Mouse (Mus musculus) CH12.LX (cell line): ENCODE results near the gene Krtap24-1. TPM values are rescaled to one million over a fixed set of nuclear protein-coding genes. Genes with fewer than 3 reads are reported as not detected.

ENCODE experiments used
- DNase-seq: peaks from one replicate; pipeline ENCODE4 v3.0.0-alpha.2; 2013; ENCODE audit errors: extremely low read depth
- H3K27ac ChIP-seq: 2 replicates; pipeline ENCODE4 v1.5.1; 2012; ENCODE audit warnings: low read depth, mild to moderate bottlenecking, control low read depth, moderate library complexity; ENCODE audit not compliant: insufficient read depth
- H3K27me3 ChIP-seq: replicated peaks from 2 replicates; pipeline ENCODE3; 2012; ENCODE audit warnings: inconsistent platforms
- H3K36me3 ChIP-seq, 2 experiments: replicated peaks in 1 of 2; 2 replicates each; pipeline versions ENCODE3 to v1.6.1; 2012; ENCODE audit warnings: inconsistent platforms in 1 of 2, low read length in 1 of 2, mild to moderate bottlenecking in 1 of 2, mixed read lengths in 1 of 2, moderate library complexity in 1 of 2; ENCODE audit not compliant: control insufficient read depth in 1 of 2, insufficient read depth in 1 of 2
- H3K4me1 ChIP-seq, 2 experiments: 2 replicates each; pipeline ENCODE4 v1.6.1; 2012; ENCODE audit warnings: inconsistent platforms in 1 of 2, moderate library complexity in 1 of 2; ENCODE audit not compliant: insufficient read depth in 2 of 2, control insufficient read depth in 1 of 2
- H3K4me2 ChIP-seq: 2 replicates; pipeline ENCODE4 v1.6.1; 2012; ENCODE audit warnings: low read depth, mild to moderate bottlenecking, control low read depth; ENCODE audit not compliant: poor library complexity, insufficient read depth, severe bottlenecking
- H3K4me3 ChIP-seq, 3 experiments: fragments of 150-350 bp in 1 of 3; sonication (generic) in 1 of 3; replicated peaks in 1 of 3; 2 replicates each; pipeline versions ENCODE3 to v1.5.1; 2011 to 2012; ENCODE audit warnings: low read depth in 2 of 3, low read length in 2 of 3, mild to moderate bottlenecking in 2 of 3, moderate library complexity in 2 of 3, control low read depth in 1 of 3, improper control_type of control experiment in 1 of 3, inconsistent platforms in 1 of 3, mixed read lengths in 1 of 3; ENCODE audit not compliant: poor library complexity in 1 of 3
- H3K79me2 ChIP-seq: replicated peaks from 2 replicates; pipeline ENCODE4 v1.6.1; 2012; ENCODE audit warnings: mild to moderate bottlenecking, moderate library complexity; ENCODE audit not compliant: control insufficient read depth, poor library complexity, insufficient read depth, severe bottlenecking; ENCODE audit errors: extremely low read depth
- H3K9ac ChIP-seq: 2 replicates; pipeline ENCODE4 v1.6.1; 2012; ENCODE audit warnings: low read depth, mild to moderate bottlenecking, control low read depth, moderate library complexity; ENCODE audit not compliant: insufficient read depth
- H3K9me3 ChIP-seq: replicated peaks from 2 replicates; pipeline ENCODE3; 2012; ENCODE audit warnings: low read length, inconsistent platforms, mixed read lengths
- BHLHE40 ChIP-seq: IDR thresholded peaks from 2 replicates; pipeline ENCODE4 v1.6.1; 2011; ENCODE audit warnings: mild to moderate bottlenecking, low read depth, low read length, improper control_type of control experiment
- CTCF ChIP-seq, 2 experiments: IDR thresholded peaks in 1 of 2; conservative IDR thresholded peaks in 1 of 2; 2 replicates each; pipeline ENCODE4 v1.5.1; 2011 to 2012; ENCODE audit warnings: low read depth in 2 of 2, low read length in 2 of 2, improper control_type of control experiment in 1 of 2, inconsistent platforms in 1 of 2, mild to moderate bottlenecking in 1 of 2, moderate library complexity in 1 of 2
- EP300 ChIP-seq: IDR thresholded peaks from 2 replicates; pipeline ENCODE4 v1.6.1; 2011; ENCODE audit warnings: low read length, improper control_type of control experiment
- IRF4 ChIP-seq: IDR thresholded peaks from 2 replicates; pipeline ENCODE4 v1.6.1; 2014; ENCODE audit warnings: low read depth, mild to moderate bottlenecking, inconsistent platforms, low read length, improper control_type of control experiment
- JUND ChIP-seq: conservative IDR thresholded peaks from 2 replicates; pipeline ENCODE4 v1.6.1; 2011; ENCODE audit warnings: low read depth, low read length, improper control_type of control experiment
- MAFK ChIP-seq: IDR thresholded peaks from 2 replicates; pipeline ENCODE4 v1.6.1; 2011; ENCODE audit warnings: low read length, improper control_type of control experiment; ENCODE audit not compliant: insufficient replicate concordance
- MAX ChIP-seq: IDR thresholded peaks from 2 replicates; pipeline ENCODE4 v1.6.1; 2011; ENCODE audit warnings: low read length, improper control_type of control experiment
- MXI1 ChIP-seq: IDR thresholded peaks from 2 replicates; pipeline ENCODE4 v1.6.1; 2011; ENCODE audit warnings: mild to moderate bottlenecking, low read depth, low read length, improper control_type of control experiment
- MYC ChIP-seq: IDR thresholded peaks from 2 replicates; pipeline ENCODE4 v1.6.1; 2011; ENCODE audit warnings: low read depth, mild to moderate bottlenecking, improper control_type of control experiment, low read length
- NELFE ChIP-seq: IDR thresholded peaks from 2 replicates; pipeline ENCODE4 v1.6.1; 2011; ENCODE audit warnings: low read depth, low read length, improper control_type of control experiment
- NRF1 ChIP-seq: IDR thresholded peaks from 2 replicates; pipeline ENCODE4 v1.6.1; 2014; ENCODE audit warnings: low read depth, mild to moderate bottlenecking, inconsistent platforms, low read length, improper control_type of control experiment, moderate library complexity
- RCOR1 ChIP-seq: conservative IDR thresholded peaks from 2 replicates; pipeline ENCODE4 v1.6.1; 2012; ENCODE audit warnings: low read depth, mild to moderate bottlenecking, inconsistent platforms, low read length, improper control_type of control experiment
- TCF12 ChIP-seq: IDR thresholded peaks from 2 replicates; pipeline ENCODE4 v1.6.1; 2014; ENCODE audit warnings: low read depth, mild to moderate bottlenecking, inconsistent platforms, low read length, improper control_type of control experiment
- USF1 ChIP-seq: IDR thresholded peaks from 2 replicates; pipeline ENCODE4 v1.6.1; 2014; ENCODE audit warnings: low read depth, mild to moderate bottlenecking, inconsistent platforms, low read length, improper control_type of control experiment
- USF2 ChIP-seq: conservative IDR thresholded peaks from 2 replicates; pipeline ENCODE4 v1.6.1; 2011; ENCODE audit warnings: low read depth, low read length, improper control_type of control experiment
- ZNF384 ChIP-seq: IDR thresholded peaks from 2 replicates; pipeline ENCODE4 v1.6.1; 2012; ENCODE audit warnings: low read depth, low read length, improper control_type of control experiment, inconsistent platforms
- dilution Hi-C: fragments of 300-500 bp; cut with MboI; formaldehyde crosslinking; loops from 2 replicates; pipeline ENCODE4 v1.14.3; 2020; ENCODE audit warnings: low sequenced_read_pairs; ENCODE audit not compliant: extremely low pct_unique_long_range_greater_than_20kb, extremely low pct_ligation_motif_present
- in situ Hi-C: fragments of 300-500 bp; cut with MboI; formaldehyde crosslinking; loops from 3 replicates; pipeline ENCODE4 v1.14.3; 2019; ENCODE audit warnings: low sequenced_read_pairs, low pct_ligation_motif_present, low pct_unique_long_range_greater_than_20kb, mixed read lengths
- polyA plus RNA-seq: library from polyadenylated mRNA; unstranded; fragments of >175 nt; gene quantifications from 2 replicates; pipeline ENCODE4 v1.2.1, GENCODE M21; 2012; ENCODE audit warnings: low read depth; ENCODE audit not compliant: insufficient read length
- total RNA-seq, 2 experiments: library from RNA; depleted of rRNA; stranded (reverse); fragments of 300-350 nt in 1 of 2; fragments of >200 nt in 1 of 2; gene quantifications; 2 replicates each; pipeline ENCODE4 v1.2.3; 2012 to 2014

Gene Krtap24-1
- total and polyA plus RNA-seq, 3 experiments: not detected

DNA sequence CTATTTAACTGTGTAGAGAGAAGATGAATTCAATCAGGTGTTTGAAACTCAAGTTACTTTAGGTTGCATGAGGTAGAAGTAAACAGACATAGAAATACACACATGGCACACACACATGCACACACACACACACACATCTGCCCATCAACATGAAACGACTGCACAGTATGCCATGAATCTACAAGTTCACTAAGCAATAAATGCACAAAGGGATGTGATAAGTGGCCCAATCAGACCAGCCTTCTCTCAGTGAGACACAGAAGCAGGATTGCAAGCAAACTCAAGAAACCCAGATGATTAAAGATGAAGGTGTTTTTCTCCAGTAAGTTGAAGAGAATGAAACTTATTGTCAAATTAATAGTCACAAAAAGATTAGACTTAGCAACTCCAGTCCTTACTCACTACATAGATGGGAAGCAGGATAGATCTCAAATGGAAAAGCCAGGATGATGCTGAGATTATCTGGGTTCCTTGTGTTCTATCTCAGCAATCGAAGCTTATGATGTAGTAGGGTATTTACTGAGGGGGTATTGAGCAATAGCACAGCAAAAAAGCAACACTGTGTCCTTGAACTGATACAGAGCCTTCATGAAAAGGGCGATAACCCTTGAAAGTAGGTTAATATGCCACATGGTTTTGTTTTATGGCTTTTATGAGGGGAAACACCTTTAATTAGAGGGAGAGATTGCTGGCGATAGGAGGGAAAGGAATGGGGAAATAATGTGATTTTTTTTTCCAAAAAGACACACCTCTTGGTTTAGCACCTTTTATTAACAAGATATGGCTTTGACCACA, 36.0 kb downstream of the Krtap24-1 start:
- in situ Hi-C loops: no loop called here
- no peak overlapping the region for H3K4me2 ChIP-seq
- no peak for DNase-seq
- TF ChIP-seq USF2 (no peak), NRF1 (no peak), MAX (no peak), USF1 (no peak)
- no peak overlapping the region for H3K4me3 ChIP-seq
- dilution Hi-C loops: no loop called here
- H3K9ac ChIP-seq: no peak overlapping the region
- no peaks in the 10 kb centered on the region for H3K79me2 ChIP-seq
- H3K4me1 ChIP-seq: no peaks in the 10 kb centered on the region
- H3K27me3 ChIP-seq: no peaks in the 10 kb centered on the region
- no peaks in the 10 kb centered on the region for H3K36me3 ChIP-seq
- H3K27ac ChIP-seq: no peak overlapping the region
- H3K9me3 ChIP-seq: peaks cover 59% of the 10 kb centered on the region

DNA sequence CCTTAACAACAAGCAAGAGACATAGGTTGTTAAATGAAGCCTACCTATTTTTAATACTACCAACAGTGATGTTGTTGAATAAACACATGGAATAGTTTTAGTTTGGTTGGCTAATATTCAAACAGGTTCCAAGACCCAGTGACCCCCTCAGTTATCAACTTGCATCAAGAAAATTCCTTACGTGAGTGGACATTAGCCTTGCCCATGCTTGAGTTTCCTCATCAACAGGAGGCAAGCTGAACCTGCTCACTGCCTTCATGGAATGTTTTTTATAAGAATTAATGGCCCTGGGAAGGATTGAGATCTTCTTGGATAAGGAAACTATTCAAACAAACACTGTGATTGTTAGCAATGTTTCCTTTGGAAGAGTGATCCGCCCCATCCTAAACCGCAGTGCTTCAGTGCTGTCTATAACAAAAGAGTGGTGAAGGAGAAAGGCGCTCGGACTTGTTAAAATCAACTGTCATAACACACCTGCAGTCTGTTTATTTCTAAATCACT, 39.1 kb downstream of the Krtap24-1 start:
- no peaks in the 10 kb centered on the region for H3K79me2 ChIP-seq
- H3K4me1 ChIP-seq: no peaks in the 10 kb centered on the region
- dilution Hi-C loops: no loop called here
- no peak for TF ChIP-seq TCF12
- no peak for TF ChIP-seq NRF1
- TF ChIP-seq ZNF384: no peak
- no peak for TF ChIP-seq JUND
- no peak for TF ChIP-seq IRF4
- TF ChIP-seq, all 38 proteins: peak for 0
- Histone ChIP-seq H3K36me3 (no peaks in the 10 kb centered on the region), H3K27ac (no peak overlapping the region), H3K4me2 (no peak overlapping the region), H3K27me3 (no peaks in the 10 kb centered on the region), H3K9me3 (peaks cover 44% of the 10 kb centered on the region), H3K9ac (no peak overlapping the region), H3K4me3 (no peak overlapping the region)
- in situ Hi-C loops: no loop called here
- no peak for DNase-seq

DNA sequence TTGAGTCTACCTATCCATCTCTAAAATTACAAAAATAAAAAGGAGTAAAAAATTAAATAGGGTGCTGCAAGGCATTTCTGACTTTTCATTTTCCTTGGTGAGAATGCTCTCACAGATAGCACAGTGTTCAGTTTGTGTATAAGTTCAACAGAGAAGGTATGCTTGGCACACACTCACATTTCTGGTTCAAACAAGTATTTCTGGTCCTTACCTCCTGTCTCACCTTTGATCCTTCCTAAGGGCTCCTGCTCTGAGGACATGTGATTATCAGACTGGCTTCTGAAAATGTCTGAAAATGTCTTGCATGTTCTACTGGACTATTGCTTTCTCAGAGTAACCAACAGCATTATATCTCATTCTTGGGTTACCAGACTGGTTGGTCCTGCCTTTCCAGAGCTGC, 41.9 kb downstream of the Krtap24-1 start:
- peaks cover 48% of the 10 kb centered on the region for H3K9me3 ChIP-seq
- H3K4me2 ChIP-seq: no peak overlapping the region
- no peak overlapping the region for H3K27ac ChIP-seq
- in situ Hi-C loops (no loop called here), dilution Hi-C loops (no loop called here)
- H3K4me1 ChIP-seq: no peaks in the 10 kb centered on the region
- TF ChIP-seq MAFK (no peak), MYC (no peak), JUND (no peak), RCOR1 (no peak), CTCF (conservative IDR thresholded peaks at IDR 0.05 in 1 of 2, IDR thresholded peaks at IDR 0.05 in 1 of 2; ENCODE audit: low read depth in 2 of 2, low read length in 2 of 2) (no peak), EP300 (no peak), NELFE (no peak), BHLHE40 (no peak), MXI1 (no peak)
- DNase-seq: no peak
- no peak overlapping the region for H3K9ac ChIP-seq
- H3K27me3 ChIP-seq: no peaks in the 10 kb centered on the region
- H3K4me3 ChIP-seq: no peak overlapping the region
- H3K79me2 ChIP-seq: no peaks in the 10 kb centered on the region
- no peaks in the 10 kb centered on the region for H3K36me3 ChIP-seq
